Mouse (Mus musculus): ENCODE results near the gene Obp1a. TPM values are rescaled to one million over a fixed set of nuclear protein-coding genes. Genes with fewer than 3 reads are reported as not detected.

Obp1a gene
- polyA plus RNA-seq (2021; fragmentation: Nextera tagmentation) = not detected in 2 replicates
- long read RNA-seq, experiment 1 = 0 reads
- long read RNA-seq, experiment 2 = 0 reads

DNA sequence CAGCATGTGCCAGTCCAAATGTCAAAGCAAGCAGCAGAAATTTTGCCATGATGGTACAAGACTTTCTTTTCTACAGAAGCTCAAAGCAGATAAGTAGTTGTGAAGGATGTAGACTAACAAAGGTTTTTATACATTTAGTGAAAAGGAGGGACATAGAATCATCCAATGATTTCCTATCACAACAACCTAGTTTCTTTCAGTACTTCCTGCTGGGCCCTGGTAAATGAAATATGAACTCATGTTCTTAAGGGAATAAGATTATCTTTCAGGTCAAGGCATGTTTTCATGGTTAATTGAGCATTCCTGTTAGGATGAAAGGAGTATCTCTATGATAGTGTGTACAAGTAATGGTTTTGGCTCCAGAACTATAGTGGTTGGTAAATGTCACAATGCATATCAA is at the start of gene Obp1a:
Obp1a (minus strand) TSS at position 101 of the 400 bp plus-strand sequence.

DNA sequence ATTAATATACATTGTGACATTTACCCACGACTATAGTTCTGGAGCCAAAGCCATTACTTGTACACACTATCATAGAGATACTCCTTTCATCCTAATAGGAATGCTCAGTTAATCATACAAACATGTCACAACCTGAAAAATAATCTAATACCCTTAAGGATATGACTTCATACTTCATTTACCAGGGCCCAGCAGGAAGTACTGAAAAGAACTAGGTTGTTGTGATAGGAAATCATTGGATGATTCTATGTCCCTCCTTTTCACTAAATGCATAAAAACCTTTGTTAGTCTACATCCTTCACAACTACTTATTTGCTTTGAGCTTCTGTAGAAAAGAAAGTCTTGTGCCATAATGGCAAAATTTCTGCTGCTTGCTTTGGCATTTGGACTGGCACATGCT is 34.0 kb upstream of the Obp1a start, which contains the start of gene Gm5938:
Gm5938 (plus strand) TSS at position 301 of the 400 bp plus-strand sequence.

Other genes with a start within 250 kb of the Obp1a start
- gene Pbsn, start 237.8 kb downstream of the Obp1a start, polyA plus RNA-seq (2021; fragmentation: Nextera tagmentation) = not detected in 2 replicates
- gene Gm14744, start 226.6 kb downstream of the Obp1a start, polyA plus RNA-seq (2021; fragmentation: Nextera tagmentation) = not detected in 2 replicates
- not detected in 2 replicates for gene 5430402E10Rik, start 166.3 kb downstream of the Obp1a start, polyA plus RNA-seq (2021; fragmentation: Nextera tagmentation)
- gene Gm5938, start 34.1 kb upstream of the Obp1a start, polyA plus RNA-seq (2021; fragmentation: Nextera tagmentation) = not detected in 2 replicates
- gene Obp1b, start 95.4 kb upstream of the Obp1a start, polyA plus RNA-seq (2021; fragmentation: Nextera tagmentation) = not detected in 2 replicates
- not detected in 2 replicates for gene Gm14743, start 154.5 kb upstream of the Obp1a start, polyA plus RNA-seq (2021; fragmentation: Nextera tagmentation)

All from left cerebral cortex, adult 6 months (tissue).